Mouse (Mus musculus) left cerebral cortex, postnatal 10 days (tissue): ENCODE data around the gene Olfr455. TPM values are rescaled to one million over a fixed set of nuclear protein-coding genes. Genes with fewer than 3 reads are reported as not detected.

ENCODE experiments used
- DNase-seq, 2 experiments: peaks; one replicate each; pipeline ENCODE4 v3.0.0; 2021 to 2022; ENCODE audit warnings: low spot score in 2 of 2, mixed read lengths in 1 of 2; ENCODE audit errors: extremely low spot score in 1 of 2
- intact Hi-C: fragments of 180-260 bp; cut with DNase I; formaldehyde crosslinking; loops from one replicate; pipeline ENCODE4 v1.15.1; 2025
- total RNA-seq, 2 experiments: library from RNA; stranded (reverse); gene quantifications; 2 replicates each; pipeline ENCODE4 v1.2.3; 2021

The Olfr455 gene
- total RNA-seq, 2 experiments from 2014 or later = not detected

DNA sequence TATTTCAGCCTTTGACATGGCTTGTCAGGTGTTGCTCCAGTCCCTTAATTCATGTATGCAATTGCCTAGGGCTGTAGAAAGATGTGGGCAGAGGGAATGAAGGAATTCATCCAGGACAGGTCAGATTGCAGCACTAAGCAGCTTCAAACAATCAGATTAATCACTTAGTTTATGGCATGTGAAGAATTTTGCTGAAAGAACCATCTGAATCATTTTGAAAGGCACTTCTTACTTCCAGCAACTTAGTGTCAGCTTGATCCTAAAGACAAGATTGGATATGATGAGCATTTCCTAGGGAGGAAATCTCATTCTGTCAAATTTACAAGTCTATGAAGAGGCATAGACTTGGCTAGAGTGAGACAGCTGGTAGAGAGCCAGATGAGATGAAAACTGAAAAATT, 38.1 kb downstream of the Olfr455 start:
- intact Hi-C loops = no loop called here
- no peak for DNase-seq

DNA sequence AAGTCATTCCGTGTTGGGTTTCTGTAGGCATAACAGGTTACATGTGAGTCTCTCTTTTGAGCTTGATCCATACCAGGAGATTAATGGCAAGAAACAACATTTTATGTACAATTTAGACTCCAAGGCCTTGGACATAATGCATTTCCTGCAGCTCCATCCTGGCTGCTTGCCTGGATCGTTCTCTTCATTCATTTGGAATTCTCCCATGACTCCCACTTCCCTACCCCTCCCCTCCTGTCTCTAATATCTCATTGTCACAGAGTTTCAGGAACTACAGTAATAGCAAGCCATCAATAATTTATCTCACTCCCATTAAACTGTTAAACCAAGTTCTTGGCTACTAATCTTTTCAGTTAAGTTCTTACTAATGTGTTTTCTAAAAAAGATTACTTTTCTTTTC, 43.9 kb downstream of the Olfr455 start:
- peak in 1 of 2 experiments; percentile 7 for DNase-seq
- intact Hi-C loops = no loop called here

DNA sequence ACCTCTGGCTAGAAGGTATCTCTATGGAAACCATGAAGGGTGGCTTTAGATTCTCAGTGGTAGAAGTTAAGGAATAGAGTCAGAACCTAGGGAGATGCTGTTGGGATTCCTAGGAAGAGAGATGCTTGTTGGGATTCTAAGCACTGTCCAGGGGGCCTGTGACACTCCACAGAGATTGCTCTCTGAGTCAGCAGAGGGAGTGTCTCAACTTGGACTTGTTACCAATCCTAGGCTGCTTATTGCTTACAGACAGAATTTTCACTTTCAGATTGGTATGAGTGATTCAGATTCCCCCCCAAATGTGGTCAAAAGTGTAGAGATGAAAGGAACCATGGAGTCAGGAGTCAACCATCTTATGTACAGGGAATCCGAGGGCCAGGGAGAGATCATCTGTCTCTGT, 57.7 kb downstream of the Olfr455 start:
- DNase-seq = no peak
- intact Hi-C loops = no loop called here

GRCm38 (mm10) chr6:42487114-42487513, 60.3 kb downstream of the Olfr455 start, which contains the start of gene Olfr456:
Gene Olfr456 (minus strand): TSS chr6:42487214.
- intact Hi-C loops = no loop called here
- no peak for DNase-seq

Other genes starting within 250 kb of the Olfr455 start
- gene Fam131b, start 222.9 kb downstream of the Olfr455 start, total RNA-seq = 100 to 1,000 TPM; 123 to 133 TPM
- gene Zyx, start 198.0 kb downstream of the Olfr455 start, total RNA-seq = 10 to 100 TPM; 55.8 to 57.6 TPM
- gene Epha1, start 174.3 kb downstream of the Olfr455 start, total RNA-seq = under 1 TPM; 0.22 to 0.26 TPM
- gene Tas2r143, start 147.3 kb downstream of the Olfr455 start, total RNA-seq = not detected
- not detected for gene Tas2r135, start 142.2 kb downstream of the Olfr455 start, total RNA-seq
- not detected for gene Tas2r126, start 113.1 kb downstream of the Olfr455 start, total RNA-seq
- not detected for gene Olfr458, start 82.4 kb downstream of the Olfr455 start, total RNA-seq
- gene Olfr457, start 71.3 kb downstream of the Olfr455 start, total RNA-seq = not detected
- gene Olfr456, start 60.4 kb downstream of the Olfr455 start, total RNA-seq = not detected
- not detected for gene Tcaf3, start 50.1 kb upstream of the Olfr455 start, total RNA-seq
- gene Tcaf2, start 97.7 kb upstream of the Olfr455 start, total RNA-seq = 1 to 10 TPM; 1.3 to 1.6 TPM
- 100 to 1,000 TPM; 265 to 270 TPM for gene Tcaf1, start 162.5 kb upstream of the Olfr455 start, total RNA-seq
- gene Olfr453, start 191.8 kb upstream of the Olfr455 start, total RNA-seq = not detected
- gene Olfr38, start 208.8 kb upstream of the Olfr455 start, total RNA-seq = not detected
- not detected for gene Olfr452, start 237.5 kb upstream of the Olfr455 start, total RNA-seq